Mouse (Mus musculus) lung, postnatal 0 days (tissue): ENCODE measurements around the gene Skint8. TPM values are rescaled to one million over a fixed set of nuclear protein-coding genes. Genes with fewer than 3 reads are reported as not detected.

ENCODE experiments used
- ATAC-seq: fragments of 200-750 bp; cut with Nextera tagmentation; 2 replicates; pipeline ENCODE4 v1.8.0; 2017; ENCODE audit warnings: moderate library complexity
- DNase-seq: peaks from one replicate; pipeline ENCODE4 v3.0.0-alpha.2; 2016; ENCODE audit warnings: low spot score
- H3K27ac ChIP-seq: fragments of 300-500 bp; sonication (generic); 2 replicates; pipeline ENCODE4 v1.5.1; 2014; ENCODE audit warnings: antibody characterized with exemption, mild to moderate bottlenecking, low read length, mixed read lengths
- H3K27me3 ChIP-seq: fragments of 300-500 bp; sonication (generic); replicated peaks from 2 replicates; pipeline ENCODE4 v1.6.1; 2014; ENCODE audit warnings: low read length, mixed read lengths; ENCODE audit not compliant: insufficient read depth
- H3K36me3 ChIP-seq: fragments of 300-500 bp; sonication (generic); 2 replicates; pipeline ENCODE4 v1.6.1; 2014; ENCODE audit warnings: low read length, mixed read lengths; ENCODE audit not compliant: insufficient read depth
- H3K4me1 ChIP-seq: fragments of 300-500 bp; sonication (generic); 2 replicates; pipeline ENCODE4 v1.6.1; 2014; ENCODE audit warnings: antibody characterized with exemption, low read depth, low read length, mixed read lengths; ENCODE audit not compliant: insufficient read depth
- H3K4me2 ChIP-seq: fragments of 300-500 bp; sonication (generic); replicated peaks from 2 replicates; pipeline ENCODE4 v1.6.1; 2014; ENCODE audit warnings: low read depth, mild to moderate bottlenecking, low read length, moderate library complexity, mixed read lengths
- H3K4me3 ChIP-seq: fragments of 300-500 bp; sonication (generic); 2 replicates; pipeline ENCODE4 v1.5.1; 2014; ENCODE audit warnings: low read depth, low read length
- H3K9ac ChIP-seq: fragments of 300-500 bp; sonication (generic); replicated peaks from 2 replicates; pipeline ENCODE4 v1.6.1; 2014; ENCODE audit warnings: low read depth, mild to moderate bottlenecking
- H3K9me3 ChIP-seq: fragments of 300-500 bp; sonication (generic); 2 replicates; pipeline ENCODE4 v1.6.1; 2016; ENCODE audit warnings: low read length, mixed read lengths
- CTCF ChIP-seq: IDR thresholded peaks from 2 replicates; pipeline ENCODE4 v1.5.1; 2016; ENCODE audit warnings: antibody characterized with exemption, mild to moderate bottlenecking
- EP300 ChIP-seq: IDR thresholded peaks from 2 replicates; pipeline ENCODE4 v1.6.1; 2016; ENCODE audit warnings: antibody characterized with exemption, mild to moderate bottlenecking, control low read depth
- WGBS: fragments of 180-500 bp; shearing (Covaris S2); extraction: QIAGEN DNeasy Blood & Tissue Kit; methylation state at CpG from one replicate; pipeline ENCODE4 v1.1.7; 2014; 5-methylcytosine and 5-hydroxymethylcytosine counted together
- polyA plus RNA-seq: library from polyadenylated mRNA; unstranded; fragments of >200 nt; fragmentation: Nextera tagmentation; extraction: Ambion mirVana; gene quantifications from 2 replicates; pipeline ENCODE4 v1.2.1, GENCODE M21; 2015

The Skint8 gene
- polyA plus RNA-seq: not detected in 2 replicates

DNA sequence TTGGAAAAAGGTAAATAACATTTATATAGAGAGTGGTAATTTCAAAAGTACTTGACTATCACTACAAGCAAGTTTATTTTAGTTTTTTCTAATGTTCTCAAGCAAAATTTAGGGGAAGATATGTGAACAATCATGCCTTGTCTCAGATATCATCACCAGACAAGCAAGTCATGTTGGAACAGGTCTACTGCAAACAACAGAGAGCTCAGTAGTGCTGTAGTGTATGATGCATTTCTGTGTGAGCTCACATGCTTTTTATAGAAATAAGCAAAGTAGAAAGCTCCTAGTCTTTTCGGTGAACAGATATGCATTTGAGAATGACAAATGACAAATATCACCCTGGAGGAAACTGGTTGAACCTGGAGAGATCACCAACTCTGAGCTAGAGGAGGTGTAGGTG, at the start of gene Skint8:
TSS of gene Skint8 (plus strand) at position 301 of the 400 bp plus-strand sequence.
- ATAC-seq (no peak), DNase-seq (no peak)
- Histone ChIP-seq H3K9me3 (no peaks in the 10 kb centered on the region), H3K4me2 (no peak within 1 kb of the TSS), H3K36me3 (no peaks in the 10 kb centered on the region), H3K9ac (no peak within 1 kb of the TSS), H3K27ac (no peak within 1 kb of the TSS), H3K4me3 (no peak within 1 kb of the TSS), H3K27me3 (no peaks in the 10 kb centered on the region), H3K4me1 (no peaks in the 10 kb centered on the region)
- TF ChIP-seq CTCF: no peak
- no peak for TF ChIP-seq EP300
- WGBS: 83% methylated on average over 1 of the region's 1 CpGs

DNA sequence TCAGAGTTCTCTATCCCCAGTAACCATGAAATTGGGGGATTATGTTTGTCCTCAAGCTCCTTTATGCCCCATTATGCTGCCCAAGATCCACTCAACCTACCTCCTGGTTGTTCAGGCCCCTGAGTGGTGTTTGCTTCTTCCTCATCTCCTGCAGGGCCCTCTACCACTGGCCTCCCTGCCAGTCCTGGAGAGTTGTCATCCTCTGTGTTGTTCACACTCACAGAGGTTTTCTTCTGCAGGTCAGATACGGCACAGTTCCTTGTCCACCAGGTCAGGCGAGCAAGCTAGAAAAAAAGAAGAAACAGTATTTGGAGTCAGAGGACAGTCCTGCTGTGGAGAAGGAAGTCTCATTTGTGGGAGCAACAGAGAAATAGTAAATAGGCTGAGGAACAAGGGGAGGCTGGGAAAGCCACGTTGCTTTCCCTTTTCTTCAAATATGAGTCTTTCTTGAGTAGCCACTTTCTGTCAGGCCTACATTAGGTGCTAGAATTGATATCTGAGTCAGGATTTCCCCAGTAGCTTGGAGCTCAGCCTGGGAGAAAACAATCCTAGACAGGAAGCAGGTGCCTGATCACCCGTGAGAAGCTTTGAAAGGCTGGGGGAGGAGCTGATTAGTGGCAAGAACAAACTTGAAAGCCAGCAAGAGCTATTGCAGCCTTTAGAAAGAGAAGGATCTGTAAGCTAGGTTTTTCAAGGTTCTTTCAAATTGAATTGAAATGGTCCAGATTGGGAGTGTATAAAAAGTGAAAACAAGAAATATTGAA, 38.9 kb upstream of the Skint8 start:
- 27% methylated on average over 4 of the region's 4 CpGs for WGBS
- no peak for DNase-seq

DNA sequence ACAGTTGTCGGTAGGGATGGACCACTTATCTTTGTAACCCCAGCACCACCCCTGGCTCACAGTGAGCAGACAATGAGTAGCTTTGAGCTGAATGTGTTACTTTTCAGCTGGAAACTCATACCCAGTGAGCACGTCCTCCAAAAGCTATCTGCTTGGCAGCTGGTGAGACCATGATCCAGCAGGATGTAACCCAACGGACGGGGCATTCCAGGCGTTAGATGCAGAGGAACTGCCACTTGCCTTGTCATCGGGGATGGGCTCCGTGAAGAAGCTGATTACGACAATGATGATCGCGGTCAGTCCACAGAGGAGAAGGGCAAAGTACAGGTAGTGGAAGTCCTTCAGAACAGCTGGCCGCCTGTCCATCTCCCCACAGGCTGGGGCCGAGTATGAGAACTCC, 35.6 kb upstream of the Skint8 start:
- Histone ChIP-seq H3K36me3 (no peaks in the 10 kb centered on the region), H3K9ac (no peak overlapping the region), H3K4me3 (no peak overlapping the region), H3K9me3 (no peaks in the 10 kb centered on the region), H3K27ac (no peak overlapping the region), H3K4me1 (no peaks in the 10 kb centered on the region), H3K27me3 (no peaks in the 10 kb centered on the region), H3K4me2 (no peak overlapping the region)
- ATAC-seq: no peak
- 83% methylated on average over 12 of the region's 12 CpGs for WGBS
- DNase-seq: no peak
- no peak for TF ChIP-seq EP300
- no peak for TF ChIP-seq CTCF

More for the DNA sequence above, 38.9 kb upstream of the Skint8 start:
- Histone ChIP-seq H3K4me2 (no peak overlapping the region), H3K27me3 (no peaks in the 10 kb centered on the region), H3K4me3 (no peak overlapping the region), H3K9ac (no peak overlapping the region), H3K36me3 (no peaks in the 10 kb centered on the region), H3K4me1 (no peaks in the 10 kb centered on the region), H3K27ac (no peak overlapping the region), H3K9me3 (no peaks in the 10 kb centered on the region)
- no peak for ATAC-seq
- TF ChIP-seq EP300 (no peak), CTCF (no peak)

DNA sequence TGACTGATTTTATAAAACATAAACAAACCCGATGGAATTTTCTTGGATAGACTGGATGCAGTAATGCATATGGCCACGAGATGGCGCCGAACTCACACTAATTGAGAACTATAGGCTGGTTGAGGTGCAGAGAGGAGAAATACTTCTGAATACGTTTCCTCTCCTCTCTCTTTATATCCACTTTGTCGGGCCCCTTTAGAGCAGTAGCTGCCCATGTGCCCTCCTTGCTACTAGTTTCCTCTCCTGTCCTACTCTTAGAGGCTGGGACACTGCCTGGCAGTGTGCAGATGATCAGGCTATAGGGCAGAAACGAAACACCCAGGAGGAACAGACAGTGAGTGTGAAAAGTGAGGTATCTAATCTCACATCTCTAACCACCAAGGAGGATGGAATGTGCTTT, 33.2 kb upstream of the Skint8 start:
- peak; percentile 68 for DNase-seq
- Histone ChIP-seq H3K27ac (no peak overlapping the region), H3K4me1 (no peaks in the 10 kb centered on the region), H3K36me3 (no peaks in the 10 kb centered on the region), H3K9me3 (no peaks in the 10 kb centered on the region), H3K4me2 (peak overlapping the region; percentile 42), H3K27me3 (no peaks in the 10 kb centered on the region), H3K4me3 (no peak overlapping the region), H3K9ac (no peak overlapping the region)
- TF ChIP-seq EP300 (no peak), CTCF (peak; percentile 75)
- ATAC-seq: peak; percentile 44
- WGBS: 9% methylated on average over 7 of the region's 7 CpGs

DNA sequence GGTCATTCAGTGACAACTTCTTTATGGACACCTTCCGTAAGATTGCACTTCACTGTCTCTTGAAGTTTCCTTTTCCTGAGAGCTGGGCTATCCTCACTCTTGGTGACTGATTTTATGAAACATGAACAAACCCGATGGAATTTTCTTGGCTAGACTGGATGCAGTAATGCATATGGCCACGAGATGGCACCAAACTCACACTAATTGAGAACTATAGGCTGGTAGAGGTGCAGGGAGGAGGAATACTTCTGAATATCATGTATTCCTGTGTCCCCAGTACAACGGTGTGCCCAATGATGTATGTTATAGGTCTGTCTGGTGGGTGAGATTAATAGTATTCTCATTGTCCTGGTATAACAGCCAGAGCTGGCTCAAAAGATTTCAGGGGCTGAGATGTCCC, 32.6 kb upstream of the Skint8 start:
- Histone ChIP-seq H3K36me3 (no peaks in the 10 kb centered on the region), H3K27me3 (no peaks in the 10 kb centered on the region), H3K4me2 (peak overlapping the region; percentile 42; the same call in 1 of the 2 replicates), H3K9me3 (no peaks in the 10 kb centered on the region), H3K9ac (no peak overlapping the region), H3K4me1 (no peaks in the 10 kb centered on the region), H3K4me3 (no peak overlapping the region), H3K27ac (no peak overlapping the region)
- ATAC-seq: peak; percentile 57
- no peak for TF ChIP-seq EP300
- TF ChIP-seq CTCF: peak; percentile 86
- 15% methylated on average over 4 of the region's 4 CpGs for WGBS
- peak; percentile 52 for DNase-seq

DNA sequence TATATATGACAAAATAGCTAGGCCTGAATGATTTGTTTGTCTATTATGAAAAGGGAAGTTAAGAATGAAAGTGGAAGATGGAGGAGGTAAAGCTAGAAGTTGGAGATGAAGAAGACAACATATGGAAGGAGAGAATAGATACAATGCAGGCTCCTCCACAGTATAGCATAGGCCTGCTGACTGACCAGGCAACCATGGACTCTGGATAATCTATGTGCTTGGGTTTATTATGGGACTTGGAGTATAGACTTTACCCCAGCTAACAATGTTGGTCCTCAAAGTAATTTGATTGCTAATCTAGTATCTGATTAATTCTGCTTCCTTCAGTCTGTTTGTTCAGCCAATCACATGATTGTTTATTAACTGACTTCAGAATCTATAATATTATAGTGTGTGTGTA, 27.1 kb upstream of the Skint8 start:
- no peaks in the 10 kb centered on the region for H3K9me3 ChIP-seq
- ATAC-seq: no peak

More for the DNA sequence above, 27.1 kb upstream of the Skint8 start:
- H3K4me3 ChIP-seq: no peak overlapping the region
- H3K4me2 ChIP-seq: no peak overlapping the region
- H3K9ac ChIP-seq: no peak overlapping the region
- no peaks in the 10 kb centered on the region for H3K27me3 ChIP-seq
- TF ChIP-seq EP300 (no peak), CTCF (no peak)
- no peak overlapping the region for H3K27ac ChIP-seq
- no peaks in the 10 kb centered on the region for H3K4me1 ChIP-seq
- no peak for DNase-seq
- H3K36me3 ChIP-seq: no peaks in the 10 kb centered on the region
